Mouse (Mus musculus): Measurements from ENCODE around the gene Prkag2.
A peak's percentile ranks its signal among the peaks of the same experiment; 100 is the strongest.

Prkag2 gene

DNA sequence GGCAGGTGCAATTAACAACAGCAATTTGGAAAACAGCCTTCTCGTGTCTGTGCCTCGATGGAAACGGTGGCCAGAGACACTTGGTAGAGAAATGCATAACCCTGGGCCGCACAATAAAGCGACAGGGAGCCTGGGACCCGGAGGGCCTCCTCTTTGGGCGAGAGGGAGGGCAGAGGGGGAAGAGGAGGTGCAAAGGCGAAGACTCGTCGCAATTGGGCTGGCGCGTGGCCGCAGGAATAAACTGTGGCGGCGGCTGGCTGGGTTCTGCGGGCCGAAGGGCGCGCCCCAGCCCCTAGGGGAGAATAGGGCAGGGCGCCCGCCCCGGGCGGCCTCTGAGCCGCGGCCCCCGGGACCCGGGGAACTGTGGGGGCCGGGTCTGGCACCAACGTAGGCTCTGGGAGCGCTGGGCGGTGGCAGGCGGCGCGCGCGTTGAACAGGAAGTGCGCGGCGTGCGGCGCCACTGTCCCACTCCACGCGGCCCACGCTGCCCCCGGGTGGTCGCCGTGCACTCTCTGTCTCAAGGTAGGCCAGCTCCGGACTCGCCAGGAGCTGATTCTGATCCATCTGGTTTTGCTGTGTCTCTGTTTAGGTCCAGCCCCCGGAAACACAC is at the start of gene Prkag2:
TSS of gene Prkag2 (minus strand) at position 127 of the 610 bp plus-strand sequence.
- DNase-seq: peak; percentile 78

- no peak for DNase-seq
These were observed 49.0 kb upstream of the Prkag2 start for GRCm38 (mm10) chr5:25149331-25149965.

DNA sequence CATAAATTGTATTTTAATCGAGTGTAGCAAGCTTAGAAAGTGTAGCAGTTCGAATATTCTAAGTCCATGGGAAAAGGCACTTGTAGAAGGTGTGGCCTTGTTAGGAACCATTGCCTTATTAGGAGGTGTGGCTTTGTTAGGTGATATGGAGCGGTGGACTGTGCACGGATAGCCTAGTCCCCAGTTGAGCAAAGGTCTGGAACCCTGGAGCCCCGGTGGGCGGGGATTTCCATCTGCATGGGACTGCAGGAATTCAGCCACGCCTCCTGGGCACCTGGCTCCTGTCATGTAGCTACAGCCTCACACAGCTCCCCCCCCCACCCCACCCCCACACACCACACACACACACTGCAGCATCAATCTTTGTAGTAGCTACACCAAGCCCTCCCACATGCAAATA is 46.3 kb upstream of the Prkag2 start:
- DNase-seq: no peak

DNA sequence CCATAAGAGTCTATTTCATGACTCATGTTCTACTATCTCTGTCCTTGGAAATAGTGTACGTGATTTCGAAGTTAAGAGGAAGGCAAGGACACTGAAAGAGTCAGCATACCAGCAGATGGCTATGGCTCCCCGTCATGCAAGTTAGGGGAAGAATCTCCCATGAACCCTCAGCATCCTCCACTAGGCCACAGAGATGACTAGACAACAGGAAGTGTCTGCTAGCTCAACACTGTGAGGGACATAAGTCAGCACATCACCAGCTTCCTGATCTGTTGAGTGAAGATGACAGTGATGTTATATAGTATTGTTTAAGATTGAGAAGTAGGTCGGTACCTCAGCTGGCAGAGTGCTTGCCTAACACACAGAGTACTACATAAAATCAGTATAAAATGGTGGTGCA is 27.4 kb upstream of the Prkag2 start:
- no peak for DNase-seq

DNA sequence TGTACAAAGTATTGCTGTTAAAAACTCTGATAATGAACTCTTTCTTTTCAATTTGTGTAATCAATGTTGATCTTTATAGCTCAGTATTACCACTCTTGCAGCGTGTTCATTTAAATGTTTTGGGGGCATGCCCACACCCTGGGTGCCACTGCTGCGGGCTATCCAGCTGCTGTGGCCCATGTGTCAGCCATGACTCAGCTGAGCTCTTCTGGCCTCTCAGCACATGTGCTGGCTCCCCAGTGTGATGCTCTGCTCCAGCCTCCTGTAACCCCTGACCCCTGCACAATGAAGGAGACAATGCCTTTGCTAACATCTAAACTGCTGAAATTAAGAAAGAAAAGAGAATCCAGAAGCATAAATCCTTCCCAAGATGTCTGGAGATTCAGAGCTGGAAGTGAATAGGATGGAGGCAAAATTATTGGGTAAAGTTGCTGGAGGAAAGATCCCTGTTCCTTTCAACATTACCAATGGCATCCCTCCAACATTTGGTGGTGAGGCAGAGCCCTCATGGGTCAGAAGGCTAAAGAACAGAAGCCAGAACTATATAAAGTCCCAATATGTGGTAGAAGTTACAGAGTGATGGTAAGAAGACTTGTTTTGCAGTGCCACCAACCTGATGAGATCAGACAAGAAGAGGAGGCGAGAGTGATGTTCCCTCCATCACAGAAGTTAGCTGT is 25.6 kb upstream of the Prkag2 start:
- DNase-seq: no peak

DNA sequence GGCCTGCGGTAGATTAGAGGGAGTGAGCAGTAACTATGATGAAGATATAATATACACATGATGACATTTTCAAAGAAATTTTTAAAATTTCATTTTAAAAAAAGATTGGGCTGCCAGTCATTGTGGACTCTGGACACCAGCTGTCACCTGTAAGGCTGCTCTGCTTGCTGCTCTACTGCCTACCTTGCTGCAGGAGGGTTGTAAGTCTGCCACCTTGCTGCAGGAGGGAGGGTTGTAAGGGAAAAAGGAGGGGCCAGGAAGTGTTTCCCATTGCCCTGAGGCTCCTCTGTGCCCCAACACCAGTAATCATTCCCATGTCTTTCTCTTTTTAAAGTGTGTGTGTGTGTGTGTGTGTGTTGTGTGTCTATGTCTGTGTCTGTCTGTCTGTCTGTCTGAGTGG is 22.1 kb upstream of the Prkag2 start:
- no peak for DNase-seq

DNA sequence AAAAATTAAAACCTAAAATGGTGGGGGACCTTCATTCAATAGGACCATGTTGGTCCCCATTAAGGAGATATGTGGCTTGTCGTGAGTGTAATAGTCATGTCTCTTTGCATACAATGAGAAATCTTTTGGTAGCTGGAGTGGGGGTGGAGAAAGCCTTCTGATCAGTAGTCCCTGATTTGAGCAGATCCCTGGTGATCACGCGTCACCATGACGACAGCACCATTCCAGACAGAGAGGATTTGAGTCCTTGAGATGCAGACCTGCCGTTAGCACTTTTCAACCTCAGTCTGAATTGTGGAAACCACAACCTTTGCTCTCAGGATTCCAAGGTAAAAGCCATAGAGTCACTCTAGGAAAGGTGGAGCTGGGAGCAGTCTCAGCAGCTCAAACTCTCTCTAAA is 18.7 kb upstream of the Prkag2 start:
- DNase-seq: no peak

DNA sequence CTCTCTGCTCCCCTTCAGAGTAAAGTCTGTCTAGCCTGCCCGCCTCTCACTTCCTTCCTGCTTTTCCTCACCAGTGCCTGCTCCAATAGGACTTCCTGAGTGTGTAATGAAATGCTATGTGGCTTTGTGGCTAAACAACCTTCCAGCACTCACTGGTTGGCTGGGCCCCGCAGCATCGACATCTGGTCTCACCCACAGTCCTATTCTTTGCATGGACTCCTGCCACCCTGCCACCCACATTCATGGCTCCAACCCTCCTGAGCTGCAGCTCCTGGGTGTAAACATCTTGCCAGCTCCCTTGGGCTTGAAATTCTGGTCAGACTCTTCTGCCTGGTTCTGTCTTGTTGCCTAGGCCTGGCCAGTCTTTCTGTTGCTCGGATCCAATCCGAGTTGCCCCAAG is 15.6 kb upstream of the Prkag2 start:
- DNase-seq: peak; percentile 3

DNA sequence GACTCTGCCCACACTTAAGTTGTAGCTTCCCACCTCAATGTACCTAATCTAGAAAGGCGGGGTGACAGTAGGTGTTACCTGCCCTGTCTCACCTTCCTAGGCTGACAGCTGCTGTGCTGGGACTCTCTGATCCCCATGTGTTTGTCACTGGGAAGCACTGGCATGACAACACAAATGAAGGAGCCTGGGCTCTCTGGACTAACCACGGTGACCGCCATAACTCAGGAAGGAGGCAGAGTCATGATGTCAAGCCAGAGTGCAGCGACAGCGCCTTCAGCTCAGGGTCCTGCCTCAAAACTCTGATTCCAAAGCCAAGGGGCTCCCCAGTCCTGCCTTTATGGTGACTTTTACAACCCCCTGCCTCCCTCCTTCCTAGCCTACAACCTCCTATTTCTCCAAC is 14.8 kb upstream of the Prkag2 start:
- no peak for DNase-seq

GRCm38 (mm10) chr5:25114110-25114509 is 13.7 kb upstream of the Prkag2 start:
- DNase-seq: no peak

DNA sequence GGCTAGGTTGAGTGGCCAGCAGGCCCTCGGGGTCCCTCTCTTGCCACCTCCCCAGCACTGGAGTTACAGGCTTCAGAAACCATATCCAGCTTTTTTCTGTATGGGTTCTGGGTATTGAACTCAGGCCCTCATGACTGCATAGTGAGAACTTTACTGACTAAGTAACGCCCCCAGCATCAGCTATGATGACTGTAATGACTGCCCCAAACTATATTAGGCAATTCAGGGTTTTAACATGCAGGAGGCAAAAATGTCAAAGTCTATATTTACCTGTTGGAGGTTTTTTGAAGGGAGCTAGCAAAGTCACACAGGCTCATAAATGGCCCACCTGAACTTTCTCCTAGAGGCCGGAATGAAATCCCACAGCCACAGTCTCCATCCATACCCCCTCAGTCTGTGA is 9.9 kb upstream of the Prkag2 start:
- no peak for DNase-seq

- no peak for DNase-seq
These were observed 5.3 kb upstream of the Prkag2 start for GRCm38 (mm10) chr5:25105748-25106147.

DNA sequence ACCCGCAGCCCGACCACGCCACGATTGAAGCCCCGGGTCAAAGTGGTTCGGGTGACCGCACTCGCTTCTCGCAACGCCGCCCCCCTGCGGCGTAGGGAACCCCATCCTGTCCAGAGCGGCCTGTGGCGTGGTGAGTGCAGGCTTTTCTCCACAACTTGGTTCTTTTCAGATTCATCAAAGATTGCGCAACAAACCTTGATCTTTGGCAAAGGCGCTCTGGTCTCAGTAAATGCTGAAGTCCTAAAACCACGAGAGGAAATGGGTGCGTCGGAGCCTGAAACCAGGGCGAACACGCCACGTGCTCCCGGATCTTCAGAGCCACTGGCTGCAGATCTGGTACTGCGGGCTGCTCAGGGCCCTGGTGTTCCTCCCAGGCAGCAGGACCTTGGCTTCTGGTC is 683 bp upstream of the Prkag2 start:
- DNase-seq: peak; percentile 86

GRCm38 (mm10) chr5:25100157-25100515 is 306 bp downstream of the Prkag2 start:
- DNase-seq: no peak

DNA sequence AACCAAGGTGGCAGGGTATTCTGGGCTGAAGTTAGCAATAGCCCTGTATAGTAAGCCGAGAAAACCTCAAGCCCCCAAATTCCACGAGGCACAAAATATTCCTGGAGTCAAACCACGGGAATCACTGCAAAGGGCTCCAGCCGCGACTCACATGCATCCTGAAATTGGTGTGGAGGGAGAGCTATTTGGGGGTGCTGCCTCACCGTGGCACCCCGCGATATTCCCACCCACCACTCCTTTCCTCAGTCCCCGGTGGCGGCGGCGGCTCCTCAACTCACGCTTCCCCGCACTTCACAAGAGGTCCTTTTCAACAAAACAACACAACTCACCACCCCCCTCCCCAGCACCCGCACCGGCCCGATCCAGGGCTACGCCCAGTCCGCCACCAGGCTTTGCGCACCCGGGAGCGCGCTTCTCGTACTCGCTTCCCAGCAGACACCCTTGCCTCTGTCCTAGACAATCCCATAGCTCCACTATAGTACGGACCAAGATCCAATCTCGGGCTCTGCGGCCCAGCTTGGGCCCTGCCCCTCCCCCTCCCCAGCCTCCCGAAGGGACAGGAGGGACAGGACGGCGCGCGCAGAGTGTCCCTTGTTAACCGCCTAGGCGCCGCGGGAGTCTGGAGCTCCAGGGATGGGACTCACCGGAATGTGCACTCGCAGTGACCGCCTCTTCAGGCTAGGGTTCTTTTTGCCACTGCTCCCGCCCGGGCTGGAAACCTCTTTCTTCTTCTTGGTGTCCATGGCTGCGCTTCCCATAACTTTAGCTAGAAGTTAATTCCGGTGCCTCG is 880 bp downstream of the Prkag2 start:
- DNase-seq: peak; percentile 54

DNA sequence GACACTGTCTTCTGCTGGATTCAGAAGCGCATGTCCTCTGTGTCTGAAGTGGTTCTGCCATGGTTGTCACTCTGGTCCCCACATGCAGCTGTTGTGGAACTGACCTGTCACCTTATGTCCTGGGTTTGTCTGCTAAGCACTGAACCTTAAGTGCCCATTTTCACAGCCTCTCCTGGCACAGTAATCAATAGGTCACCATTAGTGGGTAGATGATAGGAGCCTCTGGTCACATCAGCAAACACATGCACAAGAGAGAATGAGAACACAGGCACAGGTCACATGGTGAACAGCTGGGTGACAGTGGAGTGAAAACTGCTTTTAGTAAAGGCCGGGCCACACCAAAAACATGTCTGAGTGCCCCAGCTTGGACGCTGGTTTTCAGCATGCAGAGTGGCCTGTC is 2.6 kb downstream of the Prkag2 start:
- no peak for DNase-seq

DNA sequence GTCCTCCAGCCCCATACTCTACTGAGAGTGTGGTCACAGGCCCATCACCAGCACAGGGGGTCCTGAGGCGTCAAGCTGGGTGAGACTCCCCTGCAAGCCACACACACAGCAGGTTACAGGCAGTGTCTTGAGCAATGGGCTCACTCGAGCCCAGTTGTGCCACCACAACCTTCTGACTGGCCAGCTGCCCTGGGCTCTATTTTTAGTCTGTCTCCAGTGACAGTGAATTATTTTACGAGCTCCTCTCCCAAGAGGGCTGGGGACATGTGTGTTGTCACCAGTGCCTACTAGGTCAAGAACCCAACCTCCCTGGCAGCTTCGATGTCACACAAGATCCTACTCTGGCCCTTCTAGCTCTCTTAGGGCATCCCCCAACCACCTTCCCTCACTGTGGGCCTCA is 4.0 kb downstream of the Prkag2 start:
- DNase-seq: no peak

GRCm38 (mm10) chr5:25092630-25093245 is 7.7 kb downstream of the Prkag2 start:
- DNase-seq: no peak

DNA sequence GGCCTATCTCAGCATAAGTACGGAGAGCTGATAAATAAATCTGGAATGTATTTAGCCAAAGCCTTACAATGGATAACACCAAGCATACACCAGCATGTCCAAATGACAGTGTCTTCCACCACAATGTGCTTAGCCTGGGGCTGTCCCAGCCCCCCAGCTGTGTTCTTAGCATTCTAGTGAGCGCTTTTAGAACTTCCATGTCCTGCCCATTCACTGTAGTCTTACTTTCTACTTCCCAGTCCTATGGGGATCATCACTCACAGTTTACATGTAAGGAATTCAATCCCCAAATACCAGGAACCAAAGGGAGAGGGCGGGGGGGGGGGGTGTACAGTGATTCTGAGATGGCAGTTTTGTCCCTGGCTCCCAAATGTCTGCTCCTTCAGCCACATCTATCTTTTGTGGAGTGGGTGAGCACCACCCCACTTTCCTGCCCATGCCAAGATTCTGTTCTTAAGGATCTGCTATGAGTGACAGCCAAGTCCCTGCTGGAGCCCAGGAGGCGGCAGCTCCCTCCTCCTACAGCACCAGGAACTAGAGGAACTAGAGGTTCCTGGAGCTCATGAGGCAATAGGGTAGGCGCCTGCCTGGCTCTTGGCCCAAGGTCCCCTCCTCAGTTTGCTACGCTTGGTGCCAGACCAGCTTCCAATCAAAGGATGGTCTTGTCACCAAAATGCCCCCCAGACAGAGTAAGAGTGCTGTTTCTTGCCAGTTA is 11.0 kb downstream of the Prkag2 start:
- DNase-seq: peak; percentile 49

- peak; percentile 26 for DNase-seq
These were observed 11.8 kb downstream of the Prkag2 start for GRCm38 (mm10) chr5:25088633-25089032.

- no peak for DNase-seq
These were observed 12.3 kb downstream of the Prkag2 start for GRCm38 (mm10) chr5:25088111-25088510.

DNA sequence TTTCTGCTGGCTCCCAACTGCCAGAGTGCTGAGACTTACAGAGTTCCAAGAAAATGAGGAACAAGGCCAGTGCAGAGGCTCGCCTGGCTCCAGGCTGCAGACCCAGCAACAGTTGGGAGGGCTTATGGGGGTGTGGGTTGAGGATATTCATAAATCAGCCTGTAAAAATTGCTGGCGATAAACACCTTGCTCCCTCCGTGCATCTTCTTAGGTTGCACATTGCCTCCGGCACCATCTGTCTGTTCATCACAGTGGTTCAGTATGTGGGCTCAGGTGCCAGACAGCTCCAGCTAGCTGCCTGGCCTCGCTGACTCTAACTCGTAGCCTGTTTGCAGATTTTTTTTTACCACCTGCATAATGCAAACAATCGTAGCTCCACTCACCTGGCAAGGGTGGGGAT is 13.4 kb downstream of the Prkag2 start:
- no peak for DNase-seq

GRCm38 (mm10) chr5:25086234-25086633 is 14.2 kb downstream of the Prkag2 start:
- peak; percentile 86 for DNase-seq
